Mouse (Mus musculus): ENCODE results near the gene Dnajc28.

GRCm38 (mm10) chr16:91612525-91612924 lies 6.3 kb downstream of the Dnajc28 start:
- TF ChIP-seq POLR2A (IDR thresholded peaks at IDR 0.05; ENCODE audit: low read depth, low read length) (no peak), CTCF (IDR thresholded peaks at IDR 0.05; ENCODE audit: borderline replicate concordance, insufficient read depth, low read length) (no peak)

Data from embryonic fibroblast, embryonic 13.5 days (primary cell).